Mouse (Mus musculus): ENCODE data around the gene Stmnd1.
A peak's percentile ranks its signal among the peaks of the same experiment; 100 is the strongest.
"Not testable (repeated sequence)": the region's sequence is repeated elsewhere in the genome, so short reads cannot be mapped to it uniquely, and the experiment has no call there.

The Stmnd1 gene

GRCm38 (mm10) chr13:46294365-46294764 lies 20.8 kb downstream of the Stmnd1 start:
- DNase-seq: no peak

DNA sequence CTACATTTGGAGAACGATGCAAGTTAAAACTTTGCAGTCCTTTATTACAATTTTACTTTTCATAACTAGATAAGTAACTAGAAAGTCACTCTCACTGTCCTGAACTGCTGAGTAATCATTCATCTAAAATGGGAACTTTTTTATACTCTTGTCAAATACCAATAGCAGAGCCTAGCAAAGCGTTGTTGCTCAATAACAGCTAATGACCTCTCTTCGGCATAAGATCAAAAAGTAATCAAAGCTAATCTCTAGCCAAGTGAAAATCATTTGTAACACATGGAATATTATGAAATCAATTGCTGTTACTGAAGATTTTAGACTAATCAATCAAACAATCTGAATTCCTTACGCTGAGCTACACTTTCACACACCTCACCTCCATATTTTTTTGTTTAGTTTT lies 24.2 kb downstream of the Stmnd1 start:
- DNase-seq: no peak

DNA sequence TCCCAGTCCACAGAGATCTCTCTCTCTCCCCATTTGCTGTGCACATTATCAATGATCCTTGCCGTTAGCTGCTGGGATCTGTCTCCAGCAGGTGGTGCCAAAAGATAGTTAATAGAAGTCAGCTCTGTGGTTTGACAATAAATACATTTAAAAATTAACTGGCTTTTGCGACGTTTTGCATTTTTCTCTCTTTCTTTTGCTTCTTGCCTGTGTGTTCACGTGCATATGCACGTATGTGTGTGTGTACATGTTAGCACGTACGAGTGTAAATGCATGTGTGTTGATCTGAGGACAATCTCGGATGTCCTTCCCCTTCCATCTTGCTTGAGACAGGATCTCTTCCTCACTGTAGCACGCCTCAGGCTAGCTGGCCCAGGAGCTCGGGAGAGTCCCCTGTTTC lies 37.3 kb downstream of the Stmnd1 start:
- DNase-seq: peak; percentile 80

DNA sequence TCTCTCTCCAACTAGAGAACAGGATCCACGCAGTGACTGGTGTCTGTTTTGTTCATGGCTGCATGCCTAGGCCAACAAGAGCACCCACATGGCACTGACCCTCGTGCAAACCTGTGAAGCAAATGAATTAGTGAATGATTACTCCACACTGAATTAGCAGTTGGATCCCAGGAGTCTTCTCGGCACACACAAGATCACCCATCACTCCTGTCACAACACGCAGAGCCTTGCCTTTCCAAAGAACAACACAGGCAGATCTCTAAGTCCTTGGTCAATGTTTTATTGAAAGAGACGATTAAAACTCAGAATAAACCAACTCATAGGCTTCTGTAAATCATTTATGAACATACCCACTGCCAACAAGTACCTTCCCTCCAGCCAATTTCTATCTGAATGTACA lies 39.7 kb downstream of the Stmnd1 start:
- DNase-seq: no peak

DNA sequence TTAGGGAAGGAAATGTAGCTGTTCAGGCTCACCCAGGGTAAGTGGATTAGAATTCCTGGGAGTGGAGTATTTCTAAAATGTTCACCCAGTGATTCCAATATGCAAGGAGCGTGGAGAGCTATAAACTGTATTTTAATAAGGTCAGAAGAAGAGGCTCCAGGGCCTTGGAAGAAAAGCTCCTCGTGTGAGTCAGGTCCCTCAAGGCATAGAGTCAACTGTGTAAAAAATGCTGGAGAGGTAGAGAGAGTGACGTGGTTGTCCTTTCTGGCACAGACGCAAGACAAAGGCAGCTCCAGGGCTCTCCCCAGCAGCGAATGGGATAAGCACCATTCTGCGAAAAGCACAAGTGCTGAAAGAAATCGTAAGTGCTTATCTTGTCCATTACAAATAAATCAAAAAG lies 41.6 kb downstream of the Stmnd1 start:
- DNase-seq: no peak

GRCm38 (mm10) chr13:46326351-46326985 lies 52.9 kb downstream of the Stmnd1 start:
- no peak for DNase-seq

DNA sequence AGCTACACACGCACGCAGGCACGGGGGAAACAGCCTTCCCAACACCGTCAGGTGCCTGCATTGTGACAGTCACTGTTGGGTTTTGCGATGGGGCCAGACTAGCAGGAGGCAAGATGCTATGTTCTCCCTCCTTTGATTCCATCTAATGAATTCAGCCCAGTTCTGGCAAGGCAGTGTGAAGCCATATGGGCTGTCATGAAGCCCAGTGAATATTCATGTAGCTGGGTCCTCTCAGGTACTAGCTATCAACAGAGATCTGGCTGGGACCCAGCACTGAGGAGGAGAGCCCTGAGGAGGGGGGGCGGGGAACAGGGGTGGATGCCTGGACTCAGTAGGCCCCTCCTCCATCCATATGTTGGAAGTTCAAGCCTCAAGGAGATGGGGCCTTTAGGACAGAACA lies 61.5 kb downstream of the Stmnd1 start:
- no peak for DNase-seq

DNA sequence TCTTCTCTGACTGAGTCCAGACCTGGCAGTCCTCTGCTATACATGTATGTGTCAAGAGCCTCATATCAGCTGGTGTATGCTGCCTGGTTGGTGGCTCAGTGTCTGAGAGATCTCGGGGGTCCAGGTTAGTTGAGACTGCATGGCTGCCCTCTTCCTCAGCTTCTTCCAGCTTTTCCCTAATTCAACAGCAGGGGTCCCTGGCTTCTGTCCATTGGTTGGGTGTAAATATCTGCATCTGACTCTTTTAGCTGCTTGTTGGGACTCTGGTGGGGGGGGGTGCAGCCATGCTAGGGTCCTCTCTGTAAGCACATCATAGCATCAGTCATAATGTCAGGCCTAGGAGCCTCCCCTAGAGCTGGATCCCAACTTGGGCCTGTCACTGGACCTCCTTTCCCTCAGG lies 62.8 kb downstream of the Stmnd1 start:
- not testable (repeated sequence) for DNase-seq

- peak; percentile 33 for DNase-seq
Measured at GRCm38 (mm10) chr13:46337791-46338190, 64.3 kb downstream of the Stmnd1 start.

DNA sequence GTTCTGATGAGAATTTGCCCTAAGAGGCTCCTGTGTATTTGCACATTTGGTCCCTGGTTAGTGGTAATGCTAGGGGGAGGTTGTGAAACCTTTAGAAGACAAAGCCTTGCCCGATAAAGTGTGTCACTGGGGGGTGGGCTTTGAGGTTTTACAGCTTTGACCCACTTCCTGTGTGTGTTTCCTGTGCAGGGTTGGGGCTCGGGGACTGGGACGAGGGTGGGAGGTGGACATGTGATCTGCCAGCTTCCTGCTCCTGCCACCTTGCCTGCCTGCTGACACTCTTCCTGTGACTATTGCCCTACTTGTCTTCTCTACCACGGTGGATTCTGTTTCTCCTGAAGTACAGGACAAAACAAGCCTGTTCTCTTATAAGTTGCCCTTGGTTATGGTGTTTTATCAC lies 66.4 kb downstream of the Stmnd1 start:
- DNase-seq: peak; percentile 84

- peak; percentile 39 for DNase-seq
Measured at GRCm38 (mm10) chr13:46340583-46340982, 67.1 kb downstream of the Stmnd1 start.

DNA sequence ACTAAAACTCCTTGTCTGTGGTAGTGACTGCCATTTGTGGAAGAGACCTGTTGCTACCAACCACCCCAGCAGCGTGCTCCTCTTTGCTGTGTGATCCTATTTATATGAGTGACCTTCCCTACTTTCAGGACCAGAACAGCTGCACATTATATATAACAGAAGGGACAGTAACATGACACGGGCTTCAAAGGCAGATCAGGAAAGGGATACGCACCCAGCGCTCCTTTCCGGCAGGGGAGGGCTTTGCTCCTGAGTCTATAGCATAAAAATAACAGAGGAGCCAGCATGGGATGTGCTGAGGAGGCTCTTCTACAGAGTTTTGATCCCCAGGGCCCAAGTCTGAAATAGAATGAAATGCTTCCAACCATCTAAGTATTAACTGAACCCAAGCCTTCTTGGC lies 67.9 kb downstream of the Stmnd1 start:
- no peak for DNase-seq

DNA sequence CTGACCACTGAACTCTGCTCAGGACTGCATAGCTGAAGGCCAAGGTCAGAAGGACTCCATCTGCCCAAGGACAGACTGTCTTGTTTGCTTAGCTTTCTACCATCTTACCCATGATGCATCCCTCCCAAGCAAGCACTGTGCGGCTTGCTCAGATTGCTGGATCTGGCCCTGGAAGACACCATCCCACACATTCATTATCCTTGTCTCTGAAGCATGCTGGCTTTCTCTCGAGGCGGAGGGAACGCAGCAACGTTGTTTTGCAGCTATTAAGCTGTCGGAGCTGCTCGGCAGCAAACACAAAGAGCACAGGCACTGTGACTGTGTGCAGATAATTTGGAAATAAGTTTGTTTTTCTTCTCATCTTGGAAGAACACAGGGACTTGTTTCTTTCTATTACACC lies 69.7 kb downstream of the Stmnd1 start:
- DNase-seq: peak; percentile 13

- no peak for DNase-seq
Measured at GRCm38 (mm10) chr13:46346830-46347512, 73.5 kb downstream of the Stmnd1 start.

- DNase-seq: no peak
Measured at GRCm38 (mm10) chr13:46349664-46350063, 76.1 kb downstream of the Stmnd1 start.
